Mouse (Mus musculus): Measurements from ENCODE around the gene Ap2m1.
"Not testable (repeated sequence)": the region's sequence is repeated elsewhere in the genome, so short reads cannot be mapped to it uniquely, and the experiment has no call there.

The Ap2m1 gene

DNA sequence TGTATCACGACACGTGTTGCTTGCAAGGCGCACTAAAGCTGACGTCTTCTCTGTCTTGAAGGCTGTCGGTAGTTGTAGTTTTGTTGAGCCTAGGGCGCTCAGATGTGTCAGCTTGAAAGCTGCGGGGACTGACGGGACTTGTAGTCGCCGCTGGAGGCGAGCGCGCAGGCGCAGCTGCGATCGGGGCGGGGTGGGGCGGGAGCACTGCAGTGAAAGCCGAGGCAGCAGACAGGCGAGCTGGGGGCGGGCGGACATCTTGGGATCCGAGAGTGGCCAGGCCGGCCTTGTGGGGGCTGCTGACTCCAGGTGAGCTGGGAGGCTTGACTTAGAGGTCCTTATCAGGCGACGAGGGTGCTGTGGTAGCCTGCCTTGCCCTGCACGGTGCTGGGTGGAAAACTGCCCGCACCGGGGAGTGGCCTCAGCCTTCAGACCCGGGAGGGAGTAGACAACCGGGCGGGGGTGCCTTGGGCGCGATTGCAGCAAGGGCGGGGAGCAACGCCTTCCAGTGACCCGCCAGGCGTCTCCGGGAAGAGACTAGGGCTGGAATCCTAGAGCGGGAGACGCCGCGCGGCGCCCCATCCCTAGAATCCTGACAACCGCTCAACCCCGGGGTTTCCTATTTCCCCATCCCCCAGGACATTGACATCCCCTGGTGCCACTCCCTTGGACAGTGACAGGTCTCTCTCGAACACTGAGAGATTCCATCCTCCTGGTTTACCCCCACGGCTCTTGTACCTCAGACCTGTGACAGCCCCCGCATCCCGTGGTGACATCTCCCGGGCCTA lies at the start of gene Ap2m1:
Gene Ap2m1 (plus strand): TSS at position 183 of the 785 bp plus-strand sequence.
- DNase-seq, result peak; percentile 91

DNA sequence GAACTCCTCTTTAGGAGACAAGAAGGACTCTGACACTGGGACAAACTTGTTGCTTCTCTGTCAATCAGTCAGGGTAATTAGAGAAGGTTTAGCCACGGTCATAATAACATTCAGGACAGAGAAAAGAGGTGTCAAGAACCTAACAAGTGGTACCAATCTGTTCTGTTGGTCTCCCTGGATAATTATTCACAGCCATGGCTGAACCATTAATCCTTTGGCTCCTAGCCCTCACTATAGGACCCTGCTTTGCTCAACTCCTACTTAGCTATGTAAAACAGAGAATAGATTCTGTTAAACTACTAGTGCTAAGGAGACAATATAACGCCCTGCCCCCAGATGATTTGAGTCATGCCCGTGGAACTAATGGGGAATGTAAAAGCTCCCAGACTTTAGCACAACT lies 49.2 kb upstream of the Ap2m1 start:
- DNase-seq, result no peak

DNA sequence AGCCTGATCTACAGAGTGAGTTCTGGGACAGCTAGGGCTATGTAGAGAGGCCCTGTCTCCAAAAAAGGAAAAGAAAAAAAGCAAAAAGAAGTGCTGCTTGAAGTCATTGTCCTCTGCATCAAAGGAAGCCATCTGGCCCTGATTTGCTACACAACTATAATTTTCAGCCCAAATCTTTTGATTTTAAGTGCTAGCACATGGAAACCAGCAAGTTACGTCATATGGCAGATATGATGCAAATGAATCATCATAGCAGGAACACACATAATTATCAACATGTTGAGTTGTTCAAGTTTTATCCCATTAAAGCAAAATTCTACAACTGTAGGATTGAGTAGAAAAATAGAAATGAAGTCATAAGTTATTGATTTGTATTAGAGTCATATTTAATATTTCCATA lies 47.1 kb upstream of the Ap2m1 start:
- no peak for DNase-seq

DNA sequence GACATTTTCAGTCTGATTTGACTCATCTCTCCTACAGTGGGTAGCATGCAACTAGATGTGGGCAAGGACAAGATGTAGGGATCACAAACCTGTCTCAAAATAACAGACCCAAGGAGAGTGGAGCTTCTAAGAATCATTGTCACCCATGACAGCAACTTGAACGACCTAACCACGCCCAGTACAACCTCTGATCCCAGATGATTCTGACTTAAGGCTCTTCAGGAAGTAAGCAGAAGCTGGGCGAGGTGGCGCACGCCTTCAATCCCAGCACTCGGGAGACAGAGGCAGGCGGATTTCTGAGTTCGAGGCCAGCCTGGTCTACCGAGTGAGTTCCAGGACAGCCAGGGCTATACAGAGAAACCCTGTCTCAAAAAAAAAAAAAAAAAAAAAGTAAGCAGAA lies 46.5 kb upstream of the Ap2m1 start:
- not testable (repeated sequence) for DNase-seq

DNA sequence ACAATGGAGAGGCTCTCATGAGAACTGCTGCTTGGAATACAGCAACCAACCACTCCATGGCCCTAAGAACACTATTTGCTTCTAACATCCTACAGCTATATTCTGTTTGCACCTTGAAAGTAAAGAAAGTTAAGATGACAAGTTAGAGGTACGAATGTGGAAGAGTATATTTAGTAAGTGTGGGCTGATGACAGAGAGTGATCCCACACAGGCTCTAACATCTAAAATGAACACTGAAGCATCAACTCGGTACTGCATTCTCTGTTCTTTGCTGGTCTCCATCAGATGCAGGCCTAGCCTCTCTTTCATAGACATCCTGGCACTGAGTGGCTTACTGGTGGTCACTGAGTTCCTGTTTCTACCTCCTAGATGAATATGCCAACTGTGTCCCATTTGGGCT lies 46.0 kb upstream of the Ap2m1 start:
- no peak for DNase-seq

DNA sequence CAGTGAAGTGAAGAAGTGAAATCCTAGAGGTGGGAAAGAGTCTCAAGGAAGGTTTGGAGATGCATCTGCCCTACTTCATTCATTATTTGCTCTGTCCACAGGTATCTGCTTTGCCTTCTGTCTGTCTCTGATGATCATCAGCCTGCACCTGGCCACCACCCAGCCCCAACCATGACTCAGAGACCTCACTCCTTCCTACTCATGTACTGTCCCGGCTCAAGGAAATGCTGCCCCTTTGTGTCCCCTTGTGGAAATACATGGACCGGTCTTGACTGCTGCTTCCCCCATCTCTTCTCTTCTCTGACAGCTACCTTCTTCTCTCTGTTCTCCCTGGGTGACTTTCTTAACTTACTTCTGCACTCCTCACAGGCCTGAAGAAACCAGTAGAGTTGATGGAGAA lies 44.7 kb upstream of the Ap2m1 start:
- DNase-seq, result no peak

DNA sequence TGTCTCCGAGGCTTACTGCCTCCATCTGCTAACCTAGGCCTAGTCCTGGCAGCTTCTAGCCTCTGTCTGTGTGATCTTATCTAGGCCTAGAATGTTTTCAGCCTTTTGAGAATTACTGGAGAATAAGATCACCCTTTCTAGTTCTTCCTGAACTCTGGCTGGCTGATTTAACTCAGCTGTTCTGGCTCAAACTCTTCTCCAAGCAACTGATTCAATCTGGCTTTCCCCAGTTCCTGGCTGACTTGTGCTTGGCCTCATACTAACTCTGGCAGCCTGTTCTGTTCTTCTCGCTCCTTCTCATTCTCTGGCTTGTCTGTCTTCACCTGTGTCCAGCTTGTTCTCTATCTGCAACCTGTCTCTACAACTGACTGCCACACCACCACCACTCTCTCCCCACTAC lies 44.0 kb upstream of the Ap2m1 start:
- DNase-seq, result no peak

DNA sequence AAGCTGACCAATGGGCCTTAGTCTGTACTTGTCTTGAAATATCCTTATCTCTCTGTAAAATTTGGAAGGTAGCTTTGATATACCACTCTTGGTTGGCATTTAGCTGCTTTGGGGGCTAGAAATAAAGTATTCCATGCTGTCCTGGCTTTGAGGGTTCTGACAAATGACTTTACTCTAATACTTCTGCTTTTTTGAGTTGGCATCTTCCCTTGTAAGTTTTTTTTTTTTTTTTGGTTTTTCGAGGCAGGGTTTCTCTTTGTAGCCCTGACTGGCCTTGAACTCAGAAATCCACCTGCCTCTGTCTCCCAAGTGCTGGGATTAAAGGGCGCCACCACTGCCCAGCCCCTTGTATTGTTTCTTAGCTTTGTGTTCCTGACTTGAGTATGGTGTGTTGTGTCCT lies 41.8 kb upstream of the Ap2m1 start:
- DNase-seq, result no peak

DNA sequence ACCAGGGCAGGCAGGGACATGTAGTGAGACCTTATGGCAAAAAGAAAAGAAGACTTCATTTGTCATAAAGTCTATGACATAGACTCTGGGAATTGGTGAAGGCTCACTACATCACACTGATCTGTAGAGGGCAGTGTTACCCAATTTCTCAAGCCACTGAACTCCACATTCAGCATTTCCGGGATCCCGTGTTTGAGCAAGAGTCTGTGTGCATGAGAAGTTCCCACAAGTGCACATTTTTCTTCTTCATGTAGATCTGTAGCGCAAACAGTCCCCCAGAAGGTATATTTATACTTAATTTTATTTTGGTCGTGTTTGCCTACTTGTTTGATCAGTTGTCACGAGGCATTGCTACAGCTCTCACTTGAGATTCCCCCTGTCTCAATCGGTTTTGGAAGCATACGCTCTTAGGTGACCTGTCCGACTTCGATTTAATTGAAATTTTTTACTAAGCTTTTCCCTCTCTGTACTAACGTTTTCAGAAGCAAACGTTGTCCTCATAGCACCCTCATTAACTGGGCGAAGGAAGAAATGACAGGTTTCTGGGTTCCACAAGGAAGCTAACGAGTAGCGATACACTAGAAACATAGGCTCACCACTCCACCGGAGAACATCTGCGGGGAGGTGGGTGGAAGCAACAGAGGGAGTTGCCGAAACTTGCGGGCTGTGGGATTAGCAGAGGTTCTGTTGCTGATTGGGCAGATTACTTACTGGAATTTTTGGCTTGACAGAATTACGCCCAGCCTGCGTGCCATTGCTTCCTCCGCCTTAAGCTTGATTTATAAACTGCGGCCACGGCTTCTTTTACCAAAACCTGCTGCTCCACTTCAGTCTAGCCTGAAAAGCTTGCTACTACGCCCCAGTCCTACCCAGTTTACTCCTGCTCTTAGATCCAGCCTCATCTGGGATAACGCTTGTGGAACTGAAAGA lies 38.3 kb upstream of the Ap2m1 start:
- DNase-seq, result peak; percentile 61

DNA sequence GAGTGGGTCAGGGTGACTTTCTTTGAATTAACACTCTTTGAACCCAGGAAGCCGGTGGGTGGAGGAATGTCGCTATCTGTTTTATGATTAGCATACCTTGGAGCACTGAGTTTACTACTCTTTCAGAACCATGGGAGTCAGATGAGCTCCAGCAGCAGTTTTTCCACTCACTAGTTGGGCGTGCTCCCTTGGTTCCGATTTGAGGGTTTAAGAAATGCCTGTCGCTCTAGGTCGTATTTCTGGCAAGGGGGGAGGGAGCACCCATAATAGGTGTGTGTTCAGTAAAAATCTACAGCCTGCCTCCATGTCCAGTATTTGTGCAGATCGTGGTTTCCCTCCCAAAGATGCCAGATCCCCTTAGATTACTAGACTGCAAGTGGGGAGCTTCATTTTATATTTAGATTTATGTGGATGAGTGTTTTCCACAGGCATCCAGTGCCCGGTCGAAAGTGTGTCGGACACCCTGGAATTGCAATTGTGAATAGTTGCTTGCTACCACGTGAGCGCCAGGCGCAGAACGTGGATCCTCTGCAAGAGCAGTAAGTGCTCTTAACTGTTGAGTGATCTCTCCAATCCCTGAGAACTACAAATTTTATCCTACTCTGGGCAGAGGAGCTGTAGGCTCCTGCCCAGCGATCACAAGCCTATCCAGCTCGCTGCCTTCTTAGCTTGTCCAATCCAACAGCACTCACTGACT lies 37.1 kb upstream of the Ap2m1 start:
- DNase-seq, result no peak

DNA sequence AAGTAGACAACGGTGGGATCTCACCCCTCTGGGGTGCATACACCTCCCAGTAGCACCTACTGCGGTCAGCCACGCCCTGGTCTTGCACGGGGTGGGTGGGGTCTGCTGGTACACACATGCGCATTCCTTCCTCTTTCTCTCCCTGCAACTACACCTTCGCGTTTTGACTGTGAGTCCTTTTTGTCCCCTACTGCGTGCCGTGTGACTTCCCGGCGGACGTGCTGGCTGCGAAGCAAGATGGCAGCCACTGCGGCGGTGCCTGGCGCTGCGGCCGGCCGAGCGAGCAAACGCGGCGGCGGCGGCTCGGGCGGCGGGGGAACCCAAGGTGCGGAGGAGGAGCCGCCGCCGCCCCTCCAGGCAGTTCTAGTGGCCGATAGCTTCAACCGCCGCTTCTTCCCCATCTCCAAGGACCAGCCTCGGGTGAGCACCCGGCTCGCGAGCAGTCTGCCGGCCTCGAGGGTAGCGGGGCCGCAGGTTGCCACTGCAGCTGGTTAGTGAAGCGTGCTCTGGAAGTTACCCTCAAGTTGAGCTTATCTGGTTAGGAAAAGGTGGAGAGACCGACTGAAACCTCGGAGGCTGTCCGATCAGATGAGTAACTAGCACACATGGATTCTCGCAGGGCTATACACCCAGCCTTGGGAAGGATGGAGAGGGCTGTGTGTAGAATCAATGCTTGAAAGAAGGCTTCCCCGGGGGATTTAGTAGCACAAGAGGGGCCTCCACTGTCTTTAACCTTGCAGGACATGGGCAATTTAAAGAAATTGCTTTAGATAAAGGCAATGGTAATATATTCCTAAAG lies 36.4 kb upstream of the Ap2m1 start, which contains the start of gene Eif2b5:
Gene Eif2b5 (plus strand): TSS at position 141 of the 799 bp plus-strand sequence.
- DNase-seq, result peak; percentile 92

DNA sequence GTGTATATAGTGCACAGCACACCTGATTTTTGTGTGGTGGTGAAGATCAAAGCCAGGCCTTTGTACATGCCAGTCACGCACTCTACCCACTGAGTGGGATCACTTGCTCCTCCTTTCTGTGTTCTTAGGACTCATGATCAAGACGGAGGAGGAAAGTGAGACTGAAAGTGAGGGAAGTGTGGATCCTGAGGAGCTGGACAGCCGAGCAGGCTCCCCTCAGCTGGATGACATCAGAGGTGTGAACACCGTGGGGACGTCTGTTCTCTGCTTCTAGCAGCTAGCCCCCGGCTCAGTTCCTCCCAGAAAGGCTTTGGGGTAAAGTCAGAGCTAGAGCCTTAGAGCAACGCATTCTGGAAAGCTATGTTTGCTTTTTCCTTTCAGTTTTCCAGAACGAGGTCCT lies 29.3 kb upstream of the Ap2m1 start:
- DNase-seq, result no peak

DNA sequence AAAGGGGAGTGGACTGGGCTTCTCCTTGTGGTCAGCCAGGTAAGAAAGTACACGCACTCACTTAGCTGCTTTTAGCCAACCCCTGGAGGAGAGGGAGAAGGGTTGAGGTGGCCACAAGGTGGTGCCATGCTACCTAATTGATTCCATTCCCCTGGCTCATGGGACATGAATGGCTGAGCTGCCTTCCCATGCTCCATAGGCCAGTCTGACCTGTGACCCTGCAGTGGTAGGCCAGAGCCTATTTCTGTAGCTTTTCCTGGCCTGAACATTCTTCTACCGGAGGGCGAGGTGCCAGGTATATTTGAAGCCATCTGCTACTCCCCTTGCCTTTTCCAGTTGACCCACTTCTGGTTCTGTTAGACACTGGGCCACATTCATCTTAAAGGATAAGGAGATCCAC lies 25.9 kb upstream of the Ap2m1 start:
- DNase-seq, result peak; percentile 40

DNA sequence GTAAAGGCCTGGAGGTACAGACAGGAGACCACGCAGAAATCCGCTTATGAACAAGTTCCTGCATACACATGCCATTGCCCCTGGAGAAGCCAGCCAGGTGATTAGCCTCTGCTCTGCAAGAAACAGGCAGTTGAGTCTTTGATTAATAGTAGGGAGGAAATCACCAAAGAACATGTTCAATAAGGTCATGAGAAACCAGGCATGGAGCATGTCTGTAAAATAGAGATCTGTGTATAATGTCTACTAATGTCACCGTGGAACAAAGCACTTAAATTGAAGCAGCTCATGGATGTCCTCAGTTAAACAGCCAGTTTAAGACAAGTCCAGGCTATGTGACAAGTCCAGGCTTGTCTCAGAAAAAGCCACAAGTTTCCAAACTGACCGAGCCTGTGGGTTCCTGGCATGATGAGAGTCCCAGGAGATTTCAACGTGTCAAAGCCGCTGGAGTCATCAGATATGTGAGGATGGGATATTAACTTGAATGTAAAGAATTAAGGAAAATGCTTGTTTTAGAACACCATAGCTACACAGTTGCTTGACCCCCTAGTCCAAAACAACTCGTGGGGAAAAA lies 23.9 kb upstream of the Ap2m1 start:
- no peak for DNase-seq

DNA sequence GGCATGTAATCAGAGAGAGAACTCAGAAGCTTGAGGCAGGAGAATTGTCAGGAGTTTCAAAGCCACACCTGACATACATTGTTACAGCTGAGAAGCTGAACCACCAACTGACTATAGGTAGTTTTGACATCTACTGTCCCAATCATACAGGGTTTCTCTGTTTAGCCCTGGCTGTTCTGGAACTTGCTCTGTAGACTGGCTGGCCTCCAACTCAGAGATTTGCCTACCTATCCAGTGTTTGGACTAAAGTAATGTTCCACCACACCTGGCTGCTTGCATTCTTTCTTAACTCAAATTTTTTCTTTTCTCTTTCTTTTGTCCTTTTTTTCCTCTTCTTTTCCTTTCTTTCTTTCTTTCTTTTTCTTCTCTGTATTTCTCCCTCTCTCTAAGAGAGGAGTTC lies 19.2 kb upstream of the Ap2m1 start:
- no peak for DNase-seq

DNA sequence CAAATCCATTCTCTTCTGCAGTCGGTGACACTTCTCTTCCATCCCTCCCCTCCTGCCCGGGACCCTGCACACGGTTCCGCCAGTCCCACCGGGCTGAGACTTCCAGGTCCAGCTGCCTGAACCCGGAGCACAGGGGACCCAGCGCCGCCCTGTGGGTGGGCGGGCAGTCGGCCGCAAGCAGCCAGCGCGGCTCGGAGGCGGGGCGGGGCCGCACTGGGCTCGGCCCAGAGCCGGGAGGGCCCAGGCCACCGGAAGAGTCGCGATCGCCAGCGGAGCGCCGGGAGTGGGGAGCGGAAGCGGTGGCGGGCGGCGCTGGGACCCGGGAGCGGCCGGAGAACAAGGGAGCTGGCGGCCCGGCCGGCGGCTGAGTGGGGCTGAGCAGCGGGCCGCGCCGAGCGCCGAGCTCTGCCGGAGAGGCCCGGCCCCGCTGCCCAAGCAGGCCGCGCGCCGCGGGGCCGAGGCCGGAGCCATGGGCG lies 18.5 kb upstream of the Ap2m1 start, which contains the start of gene Dvl3:
Gene Dvl3 (plus strand): TSS at position 257 of the 476 bp plus-strand sequence.
- DNase-seq, result peak; percentile 92

DNA sequence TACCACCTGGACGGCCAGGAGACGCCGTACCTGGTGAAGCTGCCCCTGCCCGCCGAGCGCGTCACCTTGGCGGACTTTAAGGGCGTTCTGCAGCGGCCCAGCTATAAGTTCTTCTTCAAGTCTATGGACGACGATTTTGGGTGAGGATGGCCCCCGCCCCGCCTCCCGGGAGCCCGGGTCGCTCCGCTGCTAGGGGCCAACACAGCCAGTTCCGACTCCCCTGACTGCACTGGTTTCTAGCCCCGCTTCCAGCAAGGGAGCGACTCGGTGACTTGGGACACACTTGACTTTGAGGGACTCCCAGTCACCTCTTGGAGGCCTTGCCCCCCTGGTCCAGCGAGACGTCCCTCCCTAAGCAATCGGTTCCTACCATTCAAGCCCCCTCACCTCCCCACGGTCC lies 18.1 kb upstream of the Ap2m1 start:
- DNase-seq, result no peak

DNA sequence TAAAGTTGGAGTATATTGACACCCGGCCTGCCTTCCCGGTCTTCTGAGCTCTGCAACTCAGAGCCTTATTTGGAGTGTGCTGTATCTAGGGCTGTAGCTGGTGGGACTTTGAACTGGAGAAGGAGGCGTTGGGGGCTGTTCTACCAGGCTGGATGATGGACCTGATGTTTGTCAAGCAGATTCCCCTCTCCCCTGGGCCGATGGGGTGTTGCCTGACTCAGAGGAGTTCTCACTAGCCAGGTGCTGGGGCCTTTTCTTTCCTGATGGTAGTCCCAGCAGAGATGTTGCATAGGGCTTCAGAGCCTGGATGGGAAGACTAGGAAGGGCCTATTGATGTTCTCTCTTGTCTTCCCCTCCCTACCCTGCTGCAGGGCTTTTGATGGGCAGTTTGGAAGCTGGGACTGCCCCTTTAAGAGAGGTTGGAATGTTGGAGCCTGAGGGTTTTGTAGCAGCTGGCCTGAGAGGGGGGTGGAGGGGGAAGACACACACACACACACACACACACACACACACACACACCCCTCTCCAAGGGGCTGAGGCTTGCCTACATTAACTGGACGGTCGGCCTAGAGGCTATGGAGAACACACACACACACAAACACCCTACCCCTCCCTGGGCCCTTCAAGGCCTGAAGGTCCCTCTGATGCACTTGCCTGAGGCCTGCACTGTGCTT lies 17.4 kb upstream of the Ap2m1 start:
- peak; percentile 42 for DNase-seq

DNA sequence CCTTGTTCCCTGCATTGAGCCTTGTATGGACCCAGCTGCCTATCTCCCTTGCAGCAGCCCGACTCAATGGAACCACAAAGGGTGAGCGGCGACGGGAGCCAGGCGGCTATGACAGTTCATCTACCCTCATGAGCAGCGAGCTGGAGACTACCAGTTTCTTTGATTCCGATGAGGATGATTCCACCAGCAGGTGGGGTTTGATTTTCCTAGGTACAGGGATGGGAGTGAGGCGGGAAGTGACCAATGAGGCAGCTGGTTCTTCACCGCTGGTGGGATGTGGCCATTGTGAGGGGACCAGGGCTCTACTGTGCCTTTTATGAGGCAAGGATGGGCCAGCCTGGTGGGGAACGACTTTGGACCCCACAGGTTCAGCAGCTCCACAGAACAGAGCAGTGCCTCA lies 11.4 kb upstream of the Ap2m1 start:
- no peak for DNase-seq

DNA sequence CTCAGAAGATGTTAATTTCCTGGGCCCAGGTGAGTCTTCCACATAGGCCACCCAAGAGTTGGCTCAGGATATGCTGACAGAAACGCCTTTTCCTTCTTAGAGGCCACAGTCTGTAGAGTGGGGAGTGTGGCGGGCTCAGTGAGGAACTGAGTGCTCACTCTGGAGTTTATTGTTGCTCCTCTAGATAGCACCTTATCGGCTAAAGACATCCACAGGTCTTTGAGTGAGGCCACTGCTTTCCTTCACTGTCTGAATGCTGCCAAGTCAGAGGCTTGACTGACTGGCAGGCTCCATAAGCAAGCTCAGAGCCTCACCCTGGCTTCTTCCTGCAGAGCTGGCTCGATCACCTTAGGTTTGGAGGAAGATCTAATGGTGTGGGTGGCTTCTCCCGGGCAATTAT lies 6.5 kb upstream of the Ap2m1 start:
- DNase-seq, result no peak

DNA sequence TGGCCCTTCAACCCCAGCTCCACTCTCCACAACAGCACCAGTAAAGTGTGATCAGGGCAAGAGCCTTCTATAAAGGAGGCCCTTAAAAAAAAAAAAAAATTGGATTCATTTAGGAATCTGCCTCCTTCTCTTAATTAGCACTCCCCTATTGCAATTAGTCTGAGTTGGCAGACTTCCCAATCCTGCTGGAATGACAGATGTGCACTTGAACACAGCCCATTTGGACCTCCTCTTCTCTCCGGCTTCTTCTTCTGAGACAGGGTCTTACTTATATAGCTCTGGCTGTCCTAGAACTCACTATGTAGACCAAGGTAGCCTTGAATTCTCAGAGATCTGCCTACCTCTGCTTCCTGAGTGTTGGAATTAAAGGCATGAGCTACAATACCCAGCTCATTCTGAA lies 5.9 kb upstream of the Ap2m1 start:
- no peak for DNase-seq

Data from lung, postnatal 14 days (tissue).